Mouse (Mus musculus) E14TG2a.4 (cell line): ENCODE data around the gene Gmpr.

Experiments used
- H3K27me3 ChIP-seq: 2 replicates; pipeline ENCODE4 v1.6.1; 2014; ENCODE audit warnings: low read length, control low read depth; ENCODE audit not compliant: insufficient read depth
- H3K36me3 ChIP-seq: 2 replicates; pipeline ENCODE4 v1.6.1; 2014; ENCODE audit warnings: low read length, control low read depth; ENCODE audit not compliant: insufficient read depth
- H3K4me1 ChIP-seq: replicated peaks from 2 replicates; pipeline ENCODE4 v1.6.1; 2014; ENCODE audit warnings: low read depth, low read length, control low read depth
- H3K4me3 ChIP-seq: replicated peaks from 2 replicates; pipeline ENCODE4 v1.5.1; 2014; ENCODE audit warnings: mild to moderate bottlenecking, low read length
- H3K9me3 ChIP-seq: 2 replicates; pipeline ENCODE4 v1.6.1; 2014; ENCODE audit warnings: low read length, control low read depth
- CTCF ChIP-seq: conservative IDR thresholded peaks from 2 replicates; pipeline ENCODE4 v1.5.1; 2014; ENCODE audit warnings: low read length
- NANOG ChIP-seq: IDR thresholded peaks from 2 replicates; pipeline ENCODE4 v1.6.1; 2014; ENCODE audit warnings: borderline replicate concordance, low read length, mixed read lengths
- POU5F1 ChIP-seq: IDR thresholded peaks from 2 replicates; pipeline ENCODE4 v1.6.1; 2014; ENCODE audit warnings: low read length, borderline replicate concordance

Gmpr gene

DNA sequence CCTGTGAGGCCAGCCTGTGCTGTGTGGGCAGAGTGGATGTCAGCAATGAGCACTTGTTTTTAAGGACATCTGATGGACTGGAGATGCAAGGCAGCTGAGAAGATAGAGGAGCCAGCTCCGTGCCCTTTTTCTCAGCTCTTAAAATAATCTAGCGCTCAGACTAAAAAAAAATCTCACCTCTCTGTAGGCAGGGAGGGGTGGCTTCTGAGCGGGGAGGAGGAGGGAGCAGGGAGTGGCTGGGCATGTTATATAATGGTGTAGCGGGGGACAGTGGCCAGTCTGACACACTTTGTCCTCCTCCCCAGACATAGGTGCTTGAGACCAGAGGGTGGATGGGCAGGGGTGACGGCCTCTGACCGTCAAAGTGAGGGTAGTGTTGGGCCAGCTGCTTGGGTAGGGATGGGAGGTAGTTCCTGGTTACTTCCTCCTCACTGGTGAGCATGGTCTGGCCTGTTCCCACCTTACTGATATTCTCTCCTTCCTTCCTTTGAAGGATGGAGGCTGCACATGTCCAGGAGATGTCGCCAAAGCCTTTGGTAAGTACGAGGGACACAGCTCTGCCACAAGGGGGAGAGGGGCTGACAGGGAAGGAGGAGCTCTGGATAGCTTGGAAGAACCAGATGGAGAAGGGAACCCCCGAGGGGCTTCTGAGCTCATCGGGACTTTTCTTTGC lies 31.4 kb downstream of the Gmpr start:
- H3K4me3 ChIP-seq = no peak overlapping the region
- peaks cover 11% of the 10 kb centered on the region; the same call in 1 of the 2 replicates for H3K36me3 ChIP-seq
- TF ChIP-seq POU5F1 (no peak), NANOG (no peak), CTCF (no peak)
- H3K4me1 ChIP-seq = peaks cover 6% of the 10 kb centered on the region; the same call in 1 of the 2 replicates
- H3K27me3 ChIP-seq = no peaks in the 10 kb centered on the region
- H3K9me3 ChIP-seq = no peaks in the 10 kb centered on the region

DNA sequence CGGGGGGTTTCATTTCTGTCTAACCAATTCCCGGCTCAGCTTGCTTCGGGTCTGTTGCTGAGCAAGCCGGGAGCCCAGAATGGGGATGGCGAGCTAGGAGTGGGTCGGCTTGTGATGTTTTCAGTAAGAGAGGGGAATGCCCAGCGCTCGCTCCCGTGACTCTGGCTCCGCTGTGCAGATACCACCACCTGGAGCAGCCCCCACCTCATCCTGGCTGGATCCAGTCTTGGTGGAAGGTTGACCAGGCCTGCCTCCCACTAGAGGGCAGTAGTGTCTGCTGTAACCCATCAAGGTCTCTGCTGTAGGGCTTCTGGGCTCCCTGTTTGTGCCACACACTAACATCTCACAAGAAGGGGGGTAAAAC lies 31.9 kb downstream of the Gmpr start:
- H3K9me3 ChIP-seq = no peaks in the 10 kb centered on the region
- TF ChIP-seq POU5F1 = no peak
- TF ChIP-seq CTCF = peak; percentile 64
- no peak for TF ChIP-seq NANOG
- H3K27me3 ChIP-seq = no peaks in the 10 kb centered on the region
- peaks cover 11% of the 10 kb centered on the region; the same call in 1 of the 2 replicates for H3K36me3 ChIP-seq
- H3K4me3 ChIP-seq = no peak overlapping the region
- H3K4me1 ChIP-seq = peaks cover 6% of the 10 kb centered on the region; the same call in 1 of the 2 replicates

GRCm38 (mm10) chr13:45545974-45546373 lies 38.7 kb downstream of the Gmpr start:
- TF ChIP-seq NANOG = no peak
- no peak for TF ChIP-seq CTCF
- no peak for TF ChIP-seq POU5F1
- H3K4me1 ChIP-seq = peaks cover 39% of the 10 kb centered on the region
- H3K36me3 ChIP-seq = peaks cover 11% of the 10 kb centered on the region
- H3K4me3 ChIP-seq = no peak overlapping the region
- no peaks in the 10 kb centered on the region for H3K9me3 ChIP-seq
- no peaks in the 10 kb centered on the region for H3K27me3 ChIP-seq

- no peaks in the 10 kb centered on the region for H3K27me3 ChIP-seq
- TF ChIP-seq CTCF = no peak
- TF ChIP-seq POU5F1 = no peak
- no peak for TF ChIP-seq NANOG
Observed at GRCm38 (mm10) chr13:45546946-45547345, 39.7 kb downstream of the Gmpr start.

GRCm38 (mm10) chr13:45547549-45547948 lies 40.3 kb downstream of the Gmpr start:
- Histone ChIP-seq H3K36me3 (peaks cover 6% of the 10 kb centered on the region), H3K4me1 (peaks cover 41% of the 10 kb centered on the region), H3K27me3 (no peaks in the 10 kb centered on the region), H3K4me3 (no peak overlapping the region), H3K9me3 (no peaks in the 10 kb centered on the region)
- no peak for TF ChIP-seq POU5F1
- no peak for TF ChIP-seq CTCF
- TF ChIP-seq NANOG = no peak

More at GRCm38 (mm10) chr13:45546946-45547345, 39.7 kb downstream of the Gmpr start:
- no peak overlapping the region for H3K4me3 ChIP-seq
- no peaks in the 10 kb centered on the region for H3K9me3 ChIP-seq
- peaks cover 11% of the 10 kb centered on the region for H3K36me3 ChIP-seq
- H3K4me1 ChIP-seq = peaks cover 41% of the 10 kb centered on the region

- no peaks in the 10 kb centered on the region for H3K36me3 ChIP-seq
- TF ChIP-seq POU5F1 = no peak
- TF ChIP-seq NANOG = no peak
- TF ChIP-seq CTCF = no peak
- H3K9me3 ChIP-seq = no peaks in the 10 kb centered on the region
- no peaks in the 10 kb centered on the region for H3K27me3 ChIP-seq
- H3K4me1 ChIP-seq = peaks cover 14% of the 10 kb centered on the region
- no peak overlapping the region for H3K4me3 ChIP-seq
Observed at GRCm38 (mm10) chr13:45553674-45554073, 46.4 kb downstream of the Gmpr start.

DNA sequence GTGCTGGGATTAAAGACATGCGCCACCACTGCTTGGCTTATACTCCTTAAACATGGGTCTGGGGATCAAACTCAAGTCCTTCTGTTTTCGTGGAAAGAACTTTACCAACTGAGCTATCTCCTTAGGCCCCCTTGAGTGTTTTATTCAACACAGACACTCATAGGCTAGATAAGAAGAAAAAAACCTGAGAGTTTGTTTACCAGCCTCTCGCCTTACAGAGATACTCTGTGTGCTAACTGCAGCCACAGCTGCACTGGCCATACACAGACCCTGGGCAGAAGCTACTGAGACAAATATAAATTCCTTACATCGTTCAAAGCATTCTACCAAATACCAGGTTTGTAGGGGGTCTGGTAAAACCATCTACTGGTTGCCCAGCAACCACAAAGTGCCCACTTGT lies 51.1 kb downstream of the Gmpr start:
- Histone ChIP-seq H3K27me3 (no peaks in the 10 kb centered on the region), H3K4me3 (no peak overlapping the region), H3K9me3 (no peaks in the 10 kb centered on the region)

GRCm38 (mm10) chr13:45559258-45559657 lies 52.0 kb downstream of the Gmpr start:
- H3K4me1 ChIP-seq = no peaks in the 10 kb centered on the region
- H3K9me3 ChIP-seq = no peaks in the 10 kb centered on the region
- H3K4me3 ChIP-seq = no peak overlapping the region
- TF ChIP-seq NANOG = no peak
- no peak for TF ChIP-seq CTCF
- TF ChIP-seq POU5F1 = no peak
- no peaks in the 10 kb centered on the region for H3K27me3 ChIP-seq
- no peaks in the 10 kb centered on the region for H3K36me3 ChIP-seq

More for the DNA sequence above, 51.1 kb downstream of the Gmpr start:
- H3K4me1 ChIP-seq = no peaks in the 10 kb centered on the region
- no peaks in the 10 kb centered on the region for H3K36me3 ChIP-seq
- TF ChIP-seq POU5F1 (no peak), NANOG (no peak), CTCF (no peak)

DNA sequence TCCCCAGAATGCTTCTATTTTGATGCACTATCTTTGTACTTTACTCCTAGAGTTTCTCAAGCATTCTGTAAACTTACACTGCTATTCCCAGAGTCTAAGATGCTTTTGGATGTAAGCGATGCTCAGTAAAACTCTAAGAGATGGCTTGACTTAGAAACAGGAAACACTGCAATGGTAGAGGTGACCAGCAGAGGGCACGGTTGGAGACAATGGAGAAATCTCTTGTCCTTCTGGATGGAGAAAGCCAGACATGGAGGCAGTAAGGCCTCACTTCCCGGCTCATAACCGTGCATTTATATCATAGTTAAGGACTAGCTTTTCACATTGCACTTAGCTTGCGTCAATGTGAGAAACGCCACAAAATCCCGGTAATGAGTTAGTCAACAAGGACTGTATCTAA lies 53.3 kb downstream of the Gmpr start:
- no peak overlapping the region for H3K4me3 ChIP-seq
- H3K9me3 ChIP-seq = no peaks in the 10 kb centered on the region
- H3K4me1 ChIP-seq = no peaks in the 10 kb centered on the region
- no peaks in the 10 kb centered on the region for H3K27me3 ChIP-seq
- H3K36me3 ChIP-seq = no peaks in the 10 kb centered on the region
- TF ChIP-seq CTCF = peak; percentile 65
- no peak for TF ChIP-seq NANOG
- no peak for TF ChIP-seq POU5F1
